ENCODE assay signal across 18 mouse cellular contexts in the genomic region with DNA sequence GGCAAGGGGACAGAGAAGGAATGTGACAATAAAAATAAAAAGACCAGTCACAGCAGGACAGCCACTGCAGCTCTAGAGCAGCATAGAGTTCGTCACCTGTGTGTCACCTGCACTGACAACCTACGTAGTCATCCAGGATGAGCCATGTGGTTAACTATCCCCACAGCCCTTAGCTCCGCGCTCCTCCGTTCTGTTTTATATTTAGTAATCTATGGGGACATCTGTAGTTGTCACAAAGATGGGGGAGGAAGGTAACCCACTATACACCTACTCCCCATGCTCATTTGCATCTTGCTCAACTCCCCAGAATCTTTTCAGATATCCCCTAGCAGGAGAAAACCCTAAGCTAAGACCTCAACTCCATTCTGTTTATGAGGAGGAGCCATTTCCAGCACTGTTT.
"Had no signal": no experiment of that assay in that cellular context is flagged by ENCODE, and none has a peak within 500 bp of the region (broad histone marks: within the 10 kb centered on the region; RNA-seq: fewer than 3 reads in every experiment).

No protein-coding gene starts in this region.

- H3K4me2 ChIP-seq: liver, embryonic 15.5 days; lung, embryonic 15.5 days; midbrain, embryonic 13.5 days; midbrain, embryonic 15.5 days; neural tube, embryonic 12.5 days; stomach, embryonic 15.5 days had no signal

- H3K36me3 ChIP-seq: liver, embryonic 15.5 days; lung, embryonic 15.5 days; midbrain, embryonic 13.5 days; midbrain, embryonic 15.5 days; neural tube, embryonic 12.5 days; stomach, embryonic 15.5 days had no signal

- H3K4me1 ChIP-seq: megakaryocyte, embryonic 14.5 days had no signal

- H3K27ac ChIP-seq: liver, embryonic 15.5 days; lung, embryonic 15.5 days; macrophage; midbrain, embryonic 13.5 days; midbrain, embryonic 15.5 days; neural tube, embryonic 12.5 days; stomach, embryonic 15.5 days; stomach, postnatal 0 days had no signal

- H3K9ac ChIP-seq: liver, embryonic 15.5 days; liver, postnatal 0 days; lung, embryonic 15.5 days; midbrain, embryonic 13.5 days; midbrain, embryonic 15.5 days; neural tube, embryonic 12.5 days; stomach, embryonic 15.5 days had no signal

- DNase-seq: liver, postnatal 0 days; lung, adult 2 months; lung, postnatal 14 days; lung, postnatal 36 days; right cerebral cortex, postnatal 14 days; thymus, adult 2 months; thymus, postnatal 25 days; thymus, postnatal 4 days had no signal

- H3K4me3 ChIP-seq: liver, embryonic 15.5 days; lung, embryonic 15.5 days; megakaryocyte, embryonic 14.5 days; midbrain, embryonic 13.5 days; midbrain, embryonic 15.5 days; neural tube, embryonic 12.5 days; stomach, embryonic 15.5 days had no signal

- H3K9me3 ChIP-seq: liver, embryonic 15.5 days; lung, embryonic 15.5 days; megakaryocyte, embryonic 14.5 days; midbrain, embryonic 13.5 days; midbrain, embryonic 15.5 days; neural tube, embryonic 12.5 days; stomach, embryonic 15.5 days had no signal

- H3K27me3 ChIP-seq: liver, embryonic 15.5 days; lung, embryonic 15.5 days; midbrain, embryonic 13.5 days; midbrain, embryonic 15.5 days; neural tube, embryonic 12.5 days; stomach, embryonic 15.5 days had no signal

- ATAC-seq: liver, postnatal 0 days; lung, postnatal 0 days; midbrain, embryonic 13.5 days; midbrain, embryonic 15.5 days had no signal
